22 mouse cellular contexts compared by ENCODE assay signal in genomic region chr11:77810018-77810417, GRCm38 (mm10). TPM values are rescaled to one million over a fixed set of nuclear protein-coding genes. Genes with fewer than 3 reads are reported as not detected.
"Had no signal": no experiment of that assay in that cellular context is flagged by ENCODE, and none has a peak within 500 bp of the region (broad histone marks: within the 10 kb centered on the region; RNA-seq: fewer than 3 reads in every experiment).

No protein-coding gene starts in this region.

- ATAC-seq: midbrain, embryonic 13.5 days; midbrain, embryonic 16.5 days had no signal

- H3K9ac ChIP-seq: limb, embryonic 13.5 days; liver, embryonic 13.5 days; midbrain, embryonic 13.5 days had no signal

- H3K4me2 ChIP-seq: limb, embryonic 13.5 days; liver, embryonic 13.5 days; midbrain, embryonic 13.5 days had no signal

- DNase-seq: kidney, adult 2 months; kidney, postnatal 25 days; liver, embryonic 13.5 days; lung, adult 2 months; lung, postnatal 14 days; lung, postnatal 4 days; thymus, adult 2 months; thymus, postnatal 25 days had no signal

- H3K27ac ChIP-seq: kidney, postnatal 0 days; limb, embryonic 10.5 days; limb, embryonic 13.5 days; liver, embryonic 13.5 days; midbrain, embryonic 10.5 days; midbrain, embryonic 13.5 days had no signal

- H3K4me3 ChIP-seq: limb, embryonic 10.5 days; limb, embryonic 13.5 days; liver, embryonic 13.5 days; midbrain, embryonic 10.5 days; midbrain, embryonic 13.5 days had no signal

- H3K27me3 ChIP-seq: limb, embryonic 13.5 days; liver, embryonic 13.5 days; midbrain, embryonic 13.5 days had no signal

- H3K9me3 ChIP-seq: limb, embryonic 10.5 days; limb, embryonic 13.5 days; liver, embryonic 13.5 days; midbrain, embryonic 10.5 days; midbrain, embryonic 13.5 days had no signal

RNA-seq across cellular contexts. Expression of gene Gm10277, which starts 22.5 kb away (rescaled TPM):
- total RNA-seq: layer of hippocampus, adult 8-10 months; layer of hippocampus, postnatal 10 days; left cerebral cortex, adult 8-10 months; left cerebral cortex, postnatal 14 days; liver, adult 2 months; monocyte, adult 5-6 weeks had no signal
- polyA plus RNA-seq: kidney, adult 2 months; liver, adult 2 months; lung, adult 2 months; small intestine, adult 2 months; spleen, adult 2 months; thymus, adult 2 months had no signal
